Mouse (Mus musculus) gastrocnemius, postnatal 4 days (tissue): ENCODE results near the gene Galnt9. TPM values are rescaled to one million over a fixed set of nuclear protein-coding genes. Genes with fewer than 3 reads are reported as not detected.

Source experiments
- DNase-seq, 2 experiments: peaks; one replicate each; pipeline ENCODE4 v3.0.0; 2021 to 2022; ENCODE audit warnings: low spot score in 2 of 2, mixed read lengths in 2 of 2
- microRNA-seq: library from miRNA; unstranded; fragments of <30 nt; microRNA quantifications from one replicate; pipeline ENCODE4 v1.2.0, GENCODE M21; 2021
- total RNA-seq, 2 experiments: library from RNA; stranded (reverse); gene quantifications; 2 replicates each; pipeline ENCODE4 v1.2.3; 2021

The Galnt9 gene
- total RNA-seq, 2 experiments from 2014 or later = 0.10 to 0.13 TPM

- DNase-seq = no peak
Measured at GRCm38 (mm10) chr5:110627351-110627750, 83.2 kb downstream of the Galnt9 start.

- no peak for DNase-seq
Measured at GRCm38 (mm10) chr5:110628156-110628555, 84.0 kb downstream of the Galnt9 start.

DNA sequence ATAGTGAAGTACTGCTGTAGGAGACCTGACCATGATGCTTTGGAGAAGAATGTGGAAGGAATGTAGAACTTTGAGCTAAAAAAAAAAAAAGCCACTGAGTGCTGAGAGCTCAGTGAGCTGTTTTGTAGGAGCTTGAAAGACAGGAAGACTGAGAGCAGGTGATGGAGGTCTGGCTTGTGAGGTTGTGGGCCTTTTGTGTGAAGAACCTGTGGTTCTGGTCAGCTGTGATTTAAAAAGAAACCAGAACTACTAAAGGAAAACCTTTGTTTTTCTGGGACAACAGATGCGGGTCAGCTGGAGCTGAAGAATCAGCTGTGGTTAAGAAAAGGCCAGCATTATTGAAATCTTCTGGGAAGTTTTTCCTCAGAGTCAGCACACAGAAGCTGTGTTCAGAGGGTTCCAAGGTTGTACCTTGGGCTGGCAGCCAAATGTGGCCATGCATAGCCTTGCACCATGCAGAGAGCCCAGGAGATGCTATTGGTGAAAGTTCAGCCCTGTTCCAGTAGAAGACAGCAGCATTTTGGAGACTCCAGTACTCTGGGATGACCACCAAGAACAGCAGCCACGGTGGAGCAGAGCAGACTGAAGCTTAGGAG, 85.5 kb downstream of the Galnt9 start:
- DNase-seq = no peak

GRCm38 (mm10) chr5:110635951-110636707, 92.0 kb downstream of the Galnt9 start:
- no peak for DNase-seq

DNA sequence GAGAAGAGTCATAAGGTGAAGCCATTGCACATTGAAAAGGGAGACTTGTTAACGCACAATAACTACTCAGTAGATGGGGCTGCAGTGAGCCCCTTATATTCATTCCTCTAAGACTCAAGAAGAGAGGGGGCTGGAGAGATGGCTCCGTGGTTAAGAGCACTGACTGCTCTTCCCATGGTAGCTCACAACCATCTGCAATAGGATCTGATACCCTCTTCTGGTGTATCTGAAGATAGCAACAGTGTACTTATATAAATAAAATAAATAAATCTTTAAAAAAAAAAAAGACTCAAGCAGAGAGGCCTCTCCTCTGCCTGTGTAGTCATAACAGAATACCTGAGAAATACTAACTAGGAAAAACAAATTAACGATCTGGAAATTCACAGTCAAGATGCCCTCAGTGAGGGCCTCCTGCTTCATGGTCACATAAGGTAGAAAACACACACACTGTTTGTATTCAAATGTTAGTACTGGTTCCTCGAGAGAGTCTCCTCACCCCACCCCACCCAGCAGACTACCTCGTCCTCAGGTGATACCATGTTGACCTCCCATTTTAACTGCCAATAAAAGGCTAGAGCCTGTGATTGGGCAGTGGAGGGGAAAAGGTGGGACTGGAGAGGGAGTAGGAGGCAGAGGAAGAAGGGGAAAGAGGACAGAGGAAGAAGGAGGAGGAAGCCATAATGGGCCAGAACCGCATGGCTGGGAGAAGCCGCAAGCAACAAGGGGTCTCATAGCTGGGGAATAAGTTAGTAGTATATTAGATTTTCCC, 94.3 kb downstream of the Galnt9 start:
- DNase-seq = no peak

DNA sequence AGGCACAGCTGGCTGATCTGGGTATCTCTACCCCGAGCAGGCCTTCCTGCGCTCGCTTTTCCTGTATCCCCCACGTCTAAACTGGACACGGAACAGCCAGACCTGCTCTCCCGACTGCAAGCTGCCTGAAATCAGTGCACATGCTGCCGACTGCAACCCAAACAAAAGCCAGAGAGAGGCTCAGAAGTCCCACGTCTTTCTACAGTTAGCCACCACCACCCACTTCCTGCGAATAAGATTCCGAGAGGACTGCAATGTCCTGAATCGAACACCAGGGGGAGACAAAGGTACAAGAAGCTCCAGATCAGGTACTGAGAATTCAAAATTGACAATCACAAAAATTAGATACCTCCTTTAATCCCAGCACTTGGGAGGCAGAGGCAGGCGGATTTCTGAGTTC, 95.3 kb downstream of the Galnt9 start:
- DNase-seq = peak in 1 of 2 experiments; percentile 48

DNA sequence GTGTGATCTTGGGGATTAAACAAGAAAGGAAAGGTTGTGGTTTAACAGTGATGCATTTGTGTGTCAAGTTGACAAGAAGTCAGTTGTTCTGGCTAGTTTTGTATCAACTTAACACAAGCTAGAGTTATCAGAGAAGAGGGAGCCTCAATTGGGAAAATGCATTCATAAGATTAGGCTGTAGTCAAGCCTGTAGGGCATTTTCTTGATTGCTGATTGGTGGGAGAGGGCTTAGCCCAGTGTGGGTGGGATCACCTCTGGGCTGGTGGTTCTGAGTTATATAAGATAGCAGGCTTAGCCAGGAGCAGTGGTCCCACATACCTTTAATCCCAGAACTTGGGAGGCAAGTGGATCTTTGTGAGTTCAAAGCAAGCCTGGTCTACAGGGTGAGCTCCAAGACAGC, 102.2 kb downstream of the Galnt9 start:
- no peak for DNase-seq

DNA sequence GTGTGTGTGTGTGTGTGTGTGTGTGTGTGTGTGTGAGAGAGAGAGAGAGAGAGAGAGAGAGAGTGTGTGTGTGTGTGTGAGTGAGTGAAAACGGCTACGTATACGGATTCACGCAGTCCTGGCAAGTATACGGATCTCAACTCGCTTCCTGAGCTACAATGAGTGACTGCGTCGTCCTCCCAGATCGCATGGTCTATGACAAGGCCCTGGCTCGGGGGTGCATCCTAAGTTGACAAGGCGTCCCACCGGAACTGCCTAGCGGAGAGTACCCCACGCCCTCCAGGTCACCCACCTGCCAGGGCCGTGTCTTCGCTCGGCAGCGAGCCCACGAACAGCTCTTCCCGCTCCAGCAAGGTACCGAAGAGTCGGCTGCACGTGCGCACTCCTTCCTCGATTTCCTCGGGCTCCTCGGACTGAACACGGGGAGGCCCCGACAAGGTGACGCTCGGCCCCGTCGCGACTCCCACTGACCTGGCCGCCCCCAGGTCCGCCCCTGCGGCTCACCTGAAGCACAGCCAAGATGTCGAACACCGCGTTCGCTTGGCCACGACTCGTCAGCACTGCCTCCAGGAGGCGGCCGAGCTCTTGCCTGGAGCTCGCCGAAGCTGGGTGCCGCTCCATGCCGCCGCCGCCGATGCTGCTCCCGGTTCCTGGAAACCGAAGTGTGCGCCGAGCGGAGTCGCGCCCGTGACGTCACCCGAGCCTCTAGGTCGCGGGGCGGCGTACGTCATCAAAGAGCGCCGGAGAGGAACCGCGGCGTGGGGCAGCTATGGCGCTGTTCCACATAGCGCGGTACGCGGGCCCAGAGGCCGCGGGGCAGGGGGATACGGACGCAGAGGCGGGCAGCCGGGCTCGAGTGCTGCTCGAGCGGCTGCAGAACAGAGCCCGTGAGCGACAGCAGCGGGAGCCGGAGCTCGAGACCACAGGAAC, 108.8 kb downstream of the Galnt9 start, which contains the start of the genes Noc4l and Ddx51:
Noc4l (minus strand) TSS at position 699 of the 930 bp plus-strand sequence.
Ddx51 (plus strand) TSS at position 733 of the 930 bp plus-strand sequence.
- peak; percentile 97 to 98 for DNase-seq

DNA sequence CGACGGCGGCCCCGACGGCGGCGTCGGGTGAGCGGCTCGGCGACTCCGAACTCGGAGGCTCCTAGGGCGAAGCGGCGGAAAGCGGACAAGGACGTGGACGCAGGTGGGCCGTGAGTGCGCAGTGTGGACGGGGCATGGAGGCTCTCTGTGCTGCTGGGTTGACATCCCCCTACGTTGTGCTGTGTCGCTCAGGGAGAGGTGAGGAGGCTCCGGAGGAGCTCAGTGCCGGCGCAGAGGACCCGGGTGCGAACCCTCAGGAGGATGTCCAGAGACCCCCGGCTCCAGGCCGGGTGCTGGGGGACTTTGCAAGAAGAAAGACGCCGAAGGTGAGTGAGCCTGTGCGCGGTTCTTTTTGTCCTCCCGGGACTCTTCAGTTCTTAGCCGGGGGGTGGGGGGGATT, 109.5 kb downstream of the Galnt9 start:
- no peak for DNase-seq

GRCm38 (mm10) chr5:110659682-110660081, 115.5 kb downstream of the Galnt9 start:
- no peak for DNase-seq

- no peak for DNase-seq
Measured at GRCm38 (mm10) chr5:110664041-110664440, 119.9 kb downstream of the Galnt9 start.

GRCm38 (mm10) chr5:110664750-110665269, 120.7 kb downstream of the Galnt9 start:
- no peak for DNase-seq

DNA sequence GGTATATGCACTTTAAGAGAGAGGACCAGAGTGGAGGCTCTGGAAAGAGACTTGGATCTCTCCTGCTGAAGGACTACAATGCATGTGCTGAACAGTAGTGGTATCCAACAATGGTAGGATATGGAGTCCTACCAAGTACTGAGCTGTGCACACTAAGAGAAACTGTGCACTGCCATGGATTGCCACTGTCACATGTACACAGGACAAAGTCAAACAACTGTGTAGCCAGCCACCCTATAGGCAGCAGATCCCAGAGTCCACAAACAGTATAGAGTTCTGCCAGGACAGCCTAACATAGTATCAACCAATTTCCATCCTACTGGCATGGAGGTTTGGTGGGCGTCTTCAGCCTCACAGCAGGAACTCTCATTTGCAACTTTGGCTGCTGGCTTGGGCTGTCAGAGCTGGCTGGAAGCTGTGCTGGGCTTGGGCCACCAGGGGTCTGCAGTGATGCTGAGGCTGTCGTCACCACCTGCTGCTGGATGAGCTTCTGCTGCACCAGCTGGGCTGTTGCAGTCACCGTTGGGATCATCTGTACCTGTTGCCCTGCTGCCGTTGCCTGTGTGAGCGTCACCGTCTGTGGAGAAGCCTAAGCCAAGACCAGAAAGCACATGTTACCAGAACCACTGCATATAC, 121.4 kb downstream of the Galnt9 start:
- DNase-seq = no peak

Small RNAs within 50 kb of the gene (microRNA-seq; reads per million reads assigned to microRNA genes)
- 1.5 reads per million for gene Mir7026

Other genes starting within 250 kb of the Galnt9 start
- gene P2rx2, start 201.1 kb upstream of the Galnt9 start, total RNA-seq = not detected
- gene Lrcol1, start 199.6 kb upstream of the Galnt9 start, total RNA-seq = not detected
- 10 to 100 TPM; 42.7 to 45.7 TPM for gene Fbrsl1, start 95.9 kb upstream of the Galnt9 start, total RNA-seq
- 10 to 100 TPM; 16.5 to 18.9 TPM for gene Noc4l, start 109.1 kb downstream of the Galnt9 start, total RNA-seq
- 10 to 100 TPM; 10.9 to 15.6 TPM for gene Ddx51, start 109.1 kb downstream of the Galnt9 start, total RNA-seq
- 10 to 100 TPM; 68.4 to 78.0 TPM for gene Ep400, start 226.4 kb downstream of the Galnt9 start, total RNA-seq
- gene Pus1, start 236.3 kb downstream of the Galnt9 start, total RNA-seq = 10 to 100 TPM; 17.1 to 19.4 TPM